Mouse (Mus musculus): ENCODE data around the gene Ints5. TPM values are rescaled to one million over a fixed set of nuclear protein-coding genes. Genes with fewer than 3 reads are reported as not detected.

Ints5 gene
- total RNA-seq, 2 experiments from 2014 or later, result 9.5 to 10.3 TPM

Small RNA genes lying within 50 kb of the gene (microRNA-seq; reads per million reads assigned to microRNA genes)
- gene Mir5136, result 0 reads per million in 2 experiments

Other genes with a start within 250 kb of the Ints5 start
- gene Chrm1, start 229.2 kb upstream of the Ints5 start, total RNA-seq (2021), result under 1 TPM in 1 of 2 experiments, not detected in 1; 0.02 TPM
- gene Slc3a2, start 169.6 kb upstream of the Ints5 start, total RNA-seq (2021), result 10 to 100 TPM; 24.6 to 26.8 TPM
- gene Wdr74, start 157.2 kb upstream of the Ints5 start, total RNA-seq (2021), result 10 to 100 TPM; 21.7 to 23.4 TPM
- gene 1700092M07Rik, start 152.3 kb upstream of the Ints5 start, total RNA-seq (2021), result not detected
- 10 to 100 TPM; 24.1 to 28.0 TPM for gene Stx5a, start 151.6 kb upstream of the Ints5 start, total RNA-seq (2021)
- 10 to 100 TPM; 32.5 to 33.2 TPM for gene Nxf1, start 135.9 kb upstream of the Ints5 start, total RNA-seq (2021)
- 10 to 100 TPM; 78.5 to 81.9 TPM for gene Tmem223, start 122.0 kb upstream of the Ints5 start, total RNA-seq (2021)
- gene Tmem179b, start 118.5 kb upstream of the Ints5 start, total RNA-seq (2021), result 10 to 100 TPM in 1 of 2 experiments, 1 to 10 TPM in 1; 9.7 to 11.1 TPM
- 1 to 10 TPM; 9.0 to 9.4 TPM for gene Taf6l, start 106.6 kb upstream of the Ints5 start, total RNA-seq (2021)
- gene Polr2g, start 94.4 kb upstream of the Ints5 start, total RNA-seq (2021), result 10 to 100 TPM; 34.1 to 35.5 TPM
- gene Zbtb3, start 90.5 kb upstream of the Ints5 start, total RNA-seq (2021), result 1 to 10 TPM in 1 of 2 experiments, under 1 TPM in 1; 0.62 to 1.5 TPM
- gene Ttc9c, start 73.7 kb upstream of the Ints5 start, total RNA-seq (2021), result 10 to 100 TPM in 1 of 2 experiments, 1 to 10 TPM in 1; 9.6 to 10.7 TPM
- gene Hnrnpul2, start 73.0 kb upstream of the Ints5 start, total RNA-seq (2021), result 10 to 100 TPM; 35.4 to 37.3 TPM
- not detected for gene AC129217.1, start 63.2 kb upstream of the Ints5 start, total RNA-seq (2021)
- 10 to 100 TPM; 14.4 to 15.6 TPM for gene Bscl2, start 55.5 kb upstream of the Ints5 start, total RNA-seq (2021)
- gene Gng3, start 53.8 kb upstream of the Ints5 start, total RNA-seq (2021), result not detected
- 10 to 100 TPM in 1 of 2 experiments, 1 to 10 TPM in 1; 7.8 to 11.0 TPM for gene Lrrn4cl, start 42.2 kb upstream of the Ints5 start, total RNA-seq (2021)
- gene Ubxn1, start 21.5 kb upstream of the Ints5 start, total RNA-seq (2021), result 100 to 1,000 TPM; 182 to 211 TPM
- gene Uqcc3, start 12.1 kb upstream of the Ints5 start, total RNA-seq (2021), result 10 to 100 TPM; 55.1 to 64.7 TPM
- 1 to 10 TPM; 4.4 to 6.7 TPM for gene Lbhd1, start 9.3 kb upstream of the Ints5 start, total RNA-seq (2021)
- gene Gm49403, start 9.1 kb upstream of the Ints5 start, total RNA-seq (2021), result not detected
- gene 1810009A15Rik, start 4.2 kb upstream of the Ints5 start, total RNA-seq (2021), result 10 to 100 TPM; 20.3 to 26.3 TPM
- 1 to 10 TPM in 1 of 2 experiments, not detected in 1; 3.3 TPM for gene Gm49416, start 4.1 kb upstream of the Ints5 start, total RNA-seq (2021)
- 10 to 100 TPM; 30.7 to 34.3 TPM for gene Ganab, start 5.1 kb downstream of the Ints5 start, total RNA-seq (2021)
- gene B3gat3, start 27.4 kb downstream of the Ints5 start, total RNA-seq (2021), result 10 to 100 TPM; 21.4 to 24.2 TPM
- gene Rom1, start 36.4 kb downstream of the Ints5 start, total RNA-seq (2021), result 1 to 10 TPM; 4.9 to 6.0 TPM
- gene Eml3, start 36.5 kb downstream of the Ints5 start, total RNA-seq (2021), result 1 to 10 TPM; 8.6 to 8.9 TPM
- gene Mta2, start 48.9 kb downstream of the Ints5 start, total RNA-seq (2021), result 10 to 100 TPM; 27.4 to 27.9 TPM
- 1 to 10 TPM; 8.2 to 8.4 TPM for gene Tut1, start 60.8 kb downstream of the Ints5 start, total RNA-seq (2021)
- gene Eef1g, start 74.0 kb downstream of the Ints5 start, total RNA-seq (2021), result 100 to 1,000 TPM; 500 to 587 TPM
- gene Ahnak, start 96.3 kb downstream of the Ints5 start, total RNA-seq (2021), result 100 to 1,000 TPM; 194 to 197 TPM
- gene Scgb1a1, start 195.0 kb downstream of the Ints5 start, total RNA-seq (2021), result not detected
- gene Asrgl1, start 242.6 kb downstream of the Ints5 start, total RNA-seq (2021), result 10 to 100 TPM; 15.6 to 18.5 TPM

Measured in gastrocnemius, postnatal 14 days (tissue).